Mouse (Mus musculus): Measurements from ENCODE around the gene 1700025C18Rik. TPM values are rescaled to one million over a fixed set of nuclear protein-coding genes. Genes with fewer than 3 reads are reported as not detected.
A peak's percentile ranks its signal among the peaks of the same experiment; 100 is the strongest.

The 1700025C18Rik gene
- total RNA-seq, 2 experiments from 2014 or later, result not detected

- no peak for ATAC-seq (replicated peaks; ENCODE audit: poor library complexity, severe bottlenecking)
These were observed 11.9 kb downstream of the 1700025C18Rik start for GRCm38 (mm10) chr2:165078605-165079004.

GRCm38 (mm10) chr2:165078045-165078444 lies 12.5 kb downstream of the 1700025C18Rik start:
- no peak for ATAC-seq (replicated peaks; ENCODE audit: poor library complexity, severe bottlenecking)

- no peak for ATAC-seq (replicated peaks; ENCODE audit: poor library complexity, severe bottlenecking)
These were observed 13.5 kb downstream of the 1700025C18Rik start for GRCm38 (mm10) chr2:165077055-165077454.

GRCm38 (mm10) chr2:165074937-165075336 lies 15.6 kb downstream of the 1700025C18Rik start:
- ATAC-seq (replicated peaks; ENCODE audit: poor library complexity, severe bottlenecking), result peak; percentile 72

- peak; percentile 52 for ATAC-seq (replicated peaks; ENCODE audit: poor library complexity, severe bottlenecking)
These were observed 16.3 kb downstream of the 1700025C18Rik start for GRCm38 (mm10) chr2:165074081-165074884.

- ATAC-seq (replicated peaks; ENCODE audit: poor library complexity, severe bottlenecking), result no peak
These were observed 17.2 kb downstream of the 1700025C18Rik start for GRCm38 (mm10) chr2:165073381-165073781.

GRCm38 (mm10) chr2:165070096-165070816 lies 20.3 kb downstream of the 1700025C18Rik start:
- ATAC-seq (replicated peaks; ENCODE audit: poor library complexity, severe bottlenecking), result peak; percentile 48

GRCm38 (mm10) chr2:165068806-165069205 lies 21.7 kb downstream of the 1700025C18Rik start:
- ATAC-seq (replicated peaks; ENCODE audit: poor library complexity, severe bottlenecking), result no peak

GRCm38 (mm10) chr2:165064489-165064888 lies 26.1 kb downstream of the 1700025C18Rik start:
- ATAC-seq (replicated peaks; ENCODE audit: poor library complexity, severe bottlenecking), result no peak

- ATAC-seq (replicated peaks; ENCODE audit: poor library complexity, severe bottlenecking), result peak; percentile 60
These were observed 28.7 kb downstream of the 1700025C18Rik start for GRCm38 (mm10) chr2:165061638-165062433.

- ATAC-seq (replicated peaks; ENCODE audit: poor library complexity, severe bottlenecking), result no peak
These were observed 30.6 kb downstream of the 1700025C18Rik start for GRCm38 (mm10) chr2:165059961-165060360.

GRCm38 (mm10) chr2:165056377-165057085 lies 34.0 kb downstream of the 1700025C18Rik start:
- ATAC-seq (replicated peaks; ENCODE audit: poor library complexity, severe bottlenecking), result no peak

- no peak for ATAC-seq (replicated peaks; ENCODE audit: poor library complexity, severe bottlenecking)
These were observed 34.6 kb downstream of the 1700025C18Rik start for GRCm38 (mm10) chr2:165055905-165056304.

- peak; percentile 79 for ATAC-seq (replicated peaks; ENCODE audit: poor library complexity, severe bottlenecking)
These were observed 35.4 kb downstream of the 1700025C18Rik start, which contains the start of gene Cd40 for GRCm38 (mm10) chr2:165054888-165055852. Cd40 (plus strand) TSS chr2:165055627.

- no peak for ATAC-seq (replicated peaks; ENCODE audit: poor library complexity, severe bottlenecking)
These were observed 39.0 kb downstream of the 1700025C18Rik start for GRCm38 (mm10) chr2:165051566-165051965.

- no peak for ATAC-seq (replicated peaks; ENCODE audit: poor library complexity, severe bottlenecking)
These were observed 39.6 kb downstream of the 1700025C18Rik start for GRCm38 (mm10) chr2:165050826-165051548.

- ATAC-seq (replicated peaks; ENCODE audit: poor library complexity, severe bottlenecking), result no peak
These were observed 41.5 kb downstream of the 1700025C18Rik start for GRCm38 (mm10) chr2:165049044-165049443.

- ATAC-seq (replicated peaks; ENCODE audit: poor library complexity, severe bottlenecking), result no peak
These were observed 46.8 kb downstream of the 1700025C18Rik start for GRCm38 (mm10) chr2:165043729-165044128.

Data from granulocyte monocyte progenitor cell, adult 5-6 weeks (primary cell).